Mouse (Mus musculus): ENCODE measurements around the gene Slc7a6. TPM values are rescaled to one million over a fixed set of nuclear protein-coding genes. Genes with fewer than 3 reads are reported as not detected.
"Not testable (repeated sequence)": the region's sequence is repeated elsewhere in the genome, so short reads cannot be mapped to it uniquely, and the experiment has no call there.

The Slc7a6 gene
- polyA plus RNA-seq, 1 experiment from 2014 or later = 77.2 TPM

DNA sequence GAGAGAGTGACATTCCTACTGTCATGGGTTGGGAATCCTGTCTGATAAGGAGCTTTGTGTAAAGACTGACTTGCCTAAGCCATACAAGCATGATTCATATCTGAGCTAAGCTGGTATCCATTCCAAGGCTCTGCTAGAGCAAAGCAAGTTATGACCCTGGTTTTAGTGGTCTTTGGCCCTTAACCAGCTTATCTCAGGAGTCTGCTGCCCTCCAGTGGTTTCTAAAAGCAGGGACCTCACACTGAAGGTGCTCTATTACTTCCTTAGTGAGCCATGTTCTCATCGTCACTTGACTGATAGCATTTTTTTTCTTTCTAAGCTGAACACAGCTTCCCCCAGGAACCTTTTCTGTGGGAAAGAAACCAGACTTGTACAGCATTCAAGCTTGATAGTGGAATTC is 30.1 kb downstream of the Slc7a6 start:
- peaks cover 94% of the 10 kb centered on the region for H3K36me3 ChIP-seq (ENCODE audit: poor library complexity, severe bottlenecking)
- H3K9ac ChIP-seq = no peak overlapping the region
- WGBS = 0% methylated on average over 1 of the region's 1 CpGs
- H3K27ac ChIP-seq = no peak overlapping the region
- no peak overlapping the region for H3K4me3 ChIP-seq
- no peak for ATAC-seq
- no peaks in the 10 kb centered on the region for H3K9me3 ChIP-seq (replicated peaks)
- H3K4me1 ChIP-seq = no peaks in the 10 kb centered on the region
- no peaks in the 10 kb centered on the region for H3K27me3 ChIP-seq
- H3K4me2 ChIP-seq = no peak overlapping the region

DNA sequence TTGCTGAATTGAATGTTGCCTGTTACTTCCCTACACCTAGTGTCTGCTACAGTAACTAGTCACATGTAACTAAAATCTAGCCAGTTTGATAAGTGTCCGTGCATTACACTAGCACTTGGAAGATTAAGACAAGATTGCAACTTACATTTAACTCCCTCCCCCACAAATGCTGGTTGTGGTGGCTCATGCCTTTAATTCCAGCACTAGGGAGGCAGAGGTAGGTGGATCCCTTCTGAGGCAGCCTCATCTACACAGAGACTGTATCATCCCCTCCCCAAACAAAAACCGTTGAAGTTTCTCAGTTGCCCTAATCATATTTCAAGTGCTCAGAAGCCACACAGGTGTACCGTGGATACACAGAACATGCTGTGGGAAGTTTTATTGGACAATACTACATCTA is 30.9 kb downstream of the Slc7a6 start:
- not testable (repeated sequence) for H3K27ac ChIP-seq; H3K4me3 ChIP-seq; H3K27me3 ChIP-seq; H3K9me3 ChIP-seq (replicated peaks); H3K4me1 ChIP-seq; H3K9ac ChIP-seq; ATAC-seq; H3K4me2 ChIP-seq
- 92% methylated on average over 3 of the region's 3 CpGs for WGBS
- H3K36me3 ChIP-seq (ENCODE audit: poor library complexity, severe bottlenecking) = peaks cover 93% of the 10 kb centered on the region

DNA sequence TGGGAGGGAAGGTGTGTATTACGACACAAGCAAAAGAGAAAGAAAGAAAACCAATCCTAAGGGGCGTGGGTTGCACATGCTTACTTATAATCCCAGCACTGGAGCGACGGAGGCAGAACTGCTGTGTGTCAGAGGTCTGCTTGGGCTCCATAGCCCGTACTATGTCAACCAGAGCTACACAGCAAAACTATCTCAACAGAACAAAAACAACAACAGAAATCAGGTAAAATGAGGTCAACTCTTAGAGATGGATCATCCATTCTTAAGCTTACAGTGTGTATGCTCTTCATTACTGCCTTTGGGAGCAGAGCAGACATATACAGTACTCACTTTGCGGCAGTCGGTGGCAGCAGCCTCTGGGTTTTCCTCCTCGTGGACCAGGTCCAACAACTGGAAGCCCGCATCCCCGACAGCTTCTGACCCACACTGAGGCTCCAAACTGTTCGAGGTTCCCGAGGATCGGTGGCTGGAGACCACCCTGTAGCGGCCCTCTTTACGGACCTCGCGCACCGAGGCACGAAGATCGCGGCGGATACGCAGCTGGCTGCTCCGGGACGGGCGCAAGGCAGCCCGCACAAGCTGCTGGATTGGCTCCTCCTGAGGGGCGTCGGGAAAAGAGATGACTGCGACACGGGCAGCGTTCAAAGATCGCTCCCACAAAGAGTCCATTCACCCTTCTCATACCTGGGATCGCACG is 41.5 kb downstream of the Slc7a6 start:
- ATAC-seq = peak; percentile 79
- no peaks in the 10 kb centered on the region for H3K27me3 ChIP-seq

DNA sequence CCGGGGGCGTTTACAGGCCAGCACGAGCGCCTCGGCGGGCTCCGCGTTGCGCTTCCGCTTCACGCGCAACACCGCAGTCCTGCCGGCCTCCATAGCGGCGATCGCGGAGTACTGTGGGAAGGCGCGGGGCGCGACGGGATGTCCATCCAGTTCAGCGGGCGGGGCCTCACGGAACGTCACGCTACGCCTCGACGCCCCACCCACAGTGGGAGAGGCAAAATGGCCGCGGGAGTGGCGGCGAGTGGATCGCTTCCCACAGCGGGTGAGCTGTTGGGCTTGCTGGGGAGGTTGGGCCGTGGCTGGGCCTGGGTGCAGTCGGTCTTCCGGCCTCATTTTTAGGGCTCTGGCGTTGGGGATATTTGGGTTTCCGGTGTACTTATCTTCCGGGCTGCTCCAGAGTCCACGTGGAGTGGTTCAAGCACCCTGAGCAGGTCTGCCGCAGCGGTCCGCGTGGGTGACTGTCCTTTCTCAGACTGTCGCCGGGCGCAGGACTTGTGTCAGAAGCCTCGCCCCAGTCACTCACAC is 42.2 kb downstream of the Slc7a6 start, which contains the start of the genes Slc7a6os and Prmt7:
Gene Slc7a6os, minus strand, starts transcription at position 115 of the 525 bp plus-strand sequence.
Gene Prmt7, plus strand, starts transcription at position 116 of the 525 bp plus-strand sequence.
- peak; percentile 99 for ATAC-seq
- H3K27me3 ChIP-seq = no peaks in the 10 kb centered on the region
- H3K9me3 ChIP-seq (replicated peaks) = no peaks in the 10 kb centered on the region
- H3K9ac ChIP-seq = peak within 1 kb of the TSS; percentile 92
- peak within 1 kb of the TSS; percentile 86 for H3K4me3 ChIP-seq
- H3K36me3 ChIP-seq (ENCODE audit: poor library complexity, severe bottlenecking) = peaks cover 51% of the 10 kb centered on the region
- H3K4me2 ChIP-seq = peak within 1 kb of the TSS; percentile 86
- peaks cover 20% of the 10 kb centered on the region for H3K4me1 ChIP-seq
- under 1% methylated on average over 52 of the region's 52 CpGs for WGBS
- H3K27ac ChIP-seq = peak within 1 kb of the TSS; percentile 94

More for the DNA sequence above, 41.5 kb downstream of the Slc7a6 start:
- peaks cover 50% of the 10 kb centered on the region for H3K36me3 ChIP-seq (ENCODE audit: poor library complexity, severe bottlenecking)
- peak overlapping the region; percentile 94 for H3K27ac ChIP-seq
- H3K9me3 ChIP-seq (replicated peaks) = no peaks in the 10 kb centered on the region
- peak overlapping the region; percentile 86 for H3K4me3 ChIP-seq
- WGBS = under 1% methylated on average over 35 of the region's 35 CpGs
- peaks cover 20% of the 10 kb centered on the region for H3K4me1 ChIP-seq
- H3K9ac ChIP-seq = peak overlapping the region; percentile 92
- H3K4me2 ChIP-seq = peak overlapping the region; percentile 86

DNA sequence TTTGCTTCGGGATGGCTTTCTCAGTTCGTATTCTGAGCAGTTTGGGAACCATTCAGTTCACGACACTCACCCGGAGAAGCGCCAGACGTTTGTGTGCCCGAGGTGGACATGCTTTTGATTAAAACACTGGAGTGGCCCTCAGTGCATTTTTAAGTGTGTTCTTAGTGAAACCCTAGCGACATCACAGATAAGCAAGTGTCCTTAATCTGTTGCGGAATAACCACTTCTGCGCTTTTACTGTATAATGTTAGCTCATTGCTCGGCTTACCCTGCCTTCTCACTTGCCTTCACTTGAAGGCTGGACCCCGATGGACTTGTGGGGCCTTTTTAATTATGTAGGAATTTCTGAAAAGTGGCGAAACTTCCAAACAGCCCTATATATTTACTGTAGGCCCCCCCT is 42.8 kb downstream of the Slc7a6 start:
- Histone ChIP-seq H3K9me3 (replicated peaks) (no peaks in the 10 kb centered on the region), H3K27me3 (no peaks in the 10 kb centered on the region), H3K4me1 (peaks cover 20% of the 10 kb centered on the region), H3K4me3 (peak overlapping the region; percentile 86), H3K9ac (peak overlapping the region; percentile 92), H3K27ac (peak overlapping the region; percentile 94), H3K36me3 (ENCODE audit: poor library complexity, severe bottlenecking) (peaks cover 53% of the 10 kb centered on the region), H3K4me2 (peak overlapping the region; percentile 86)
- no peak for ATAC-seq
- WGBS = 5% methylated on average over 13 of the region's 13 CpGs

DNA sequence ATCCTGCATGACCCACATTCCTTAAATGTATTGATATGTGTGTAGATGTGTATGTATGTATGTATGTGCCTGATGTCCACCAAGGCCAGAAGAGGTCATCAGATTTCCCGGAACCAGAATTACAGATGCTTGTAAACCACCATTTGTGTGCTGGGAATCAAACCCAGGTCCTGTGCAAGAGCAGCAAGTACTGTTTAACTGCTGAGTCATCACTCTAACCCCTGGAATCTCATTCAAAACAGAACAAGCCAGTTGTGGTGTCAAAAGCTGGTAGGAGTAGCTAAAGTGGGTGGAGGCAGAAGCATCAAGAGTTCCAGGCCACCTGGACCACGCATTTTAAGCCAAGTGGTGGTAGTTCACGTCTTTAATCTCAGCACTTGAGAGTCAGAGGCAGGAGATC is 45.3 kb downstream of the Slc7a6 start:
- no peak for ATAC-seq
- H3K4me3 ChIP-seq = no peak overlapping the region
- peaks cover 16% of the 10 kb centered on the region for H3K4me1 ChIP-seq
- H3K4me2 ChIP-seq = no peak overlapping the region
- H3K27me3 ChIP-seq = no peaks in the 10 kb centered on the region
- no peak overlapping the region for H3K9ac ChIP-seq
- H3K9me3 ChIP-seq (replicated peaks) = no peaks in the 10 kb centered on the region
- 91% methylated on average over 3 of the region's 3 CpGs for WGBS
- H3K36me3 ChIP-seq (ENCODE audit: poor library complexity, severe bottlenecking) = peaks cover 62% of the 10 kb centered on the region
- H3K27ac ChIP-seq = no peak overlapping the region

DNA sequence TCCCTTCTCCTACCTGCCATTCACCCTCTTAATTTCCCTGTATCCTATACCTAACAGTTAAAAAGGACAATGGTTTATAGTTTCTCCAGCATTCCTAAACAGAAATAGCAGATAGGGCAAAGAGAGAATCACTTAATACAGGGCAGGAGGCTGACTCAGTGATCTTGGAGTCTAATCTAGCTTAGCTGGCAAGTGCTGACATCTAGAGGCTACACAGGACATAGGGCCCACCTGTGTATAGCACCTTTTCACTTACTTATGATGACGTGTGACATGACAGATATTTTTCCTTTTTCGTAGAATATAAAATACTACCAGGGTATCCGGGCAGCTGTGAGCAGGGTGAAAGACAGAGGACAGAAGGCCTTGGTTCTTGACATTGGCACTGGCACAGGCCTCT is 51.0 kb downstream of the Slc7a6 start:
- Histone ChIP-seq H3K4me2 (no peak overlapping the region), H3K9me3 (replicated peaks) (no peaks in the 10 kb centered on the region), H3K9ac (no peak overlapping the region), H3K27ac (no peak overlapping the region), H3K4me1 (no peaks in the 10 kb centered on the region), H3K27me3 (no peaks in the 10 kb centered on the region), H3K4me3 (no peak overlapping the region), H3K36me3 (ENCODE audit: poor library complexity, severe bottlenecking) (peaks cover 93% of the 10 kb centered on the region)
- WGBS = 91% methylated on average over 3 of the region's 3 CpGs
- ATAC-seq = no peak

DNA sequence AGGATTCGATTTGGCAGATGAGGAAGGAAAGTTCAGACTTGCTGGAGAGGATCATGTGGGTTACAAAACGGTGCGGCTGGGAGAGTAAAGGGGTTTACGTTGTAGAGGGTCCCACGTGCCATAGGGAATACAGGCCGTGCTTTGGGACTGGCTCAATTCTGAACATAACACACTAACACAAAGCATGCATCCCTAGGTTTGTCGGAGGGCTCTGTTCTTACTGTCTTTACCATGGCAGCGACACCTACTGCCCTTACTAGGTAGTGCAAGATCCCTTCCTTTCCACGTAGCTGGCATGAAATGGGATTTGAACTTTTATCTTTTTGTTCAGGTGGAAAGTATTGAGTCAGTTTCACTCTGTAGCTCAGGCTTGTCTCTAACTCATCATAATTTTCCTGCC is 57.9 kb downstream of the Slc7a6 start:
- no peak for ATAC-seq
- no peaks in the 10 kb centered on the region for H3K4me1 ChIP-seq
- H3K4me2 ChIP-seq = no peak overlapping the region
- 43% methylated on average over 9 of the region's 9 CpGs for whole genome bisulfite sequencing
- no peak overlapping the region for H3K9ac ChIP-seq
- peaks cover 86% of the 10 kb centered on the region for H3K36me3 ChIP-seq (ENCODE audit: poor library complexity, severe bottlenecking)
- no peak overlapping the region for H3K27ac ChIP-seq
- H3K9me3 ChIP-seq (replicated peaks) = no peaks in the 10 kb centered on the region
- no peaks in the 10 kb centered on the region for H3K27me3 ChIP-seq
- H3K4me3 ChIP-seq = no peak overlapping the region

DNA sequence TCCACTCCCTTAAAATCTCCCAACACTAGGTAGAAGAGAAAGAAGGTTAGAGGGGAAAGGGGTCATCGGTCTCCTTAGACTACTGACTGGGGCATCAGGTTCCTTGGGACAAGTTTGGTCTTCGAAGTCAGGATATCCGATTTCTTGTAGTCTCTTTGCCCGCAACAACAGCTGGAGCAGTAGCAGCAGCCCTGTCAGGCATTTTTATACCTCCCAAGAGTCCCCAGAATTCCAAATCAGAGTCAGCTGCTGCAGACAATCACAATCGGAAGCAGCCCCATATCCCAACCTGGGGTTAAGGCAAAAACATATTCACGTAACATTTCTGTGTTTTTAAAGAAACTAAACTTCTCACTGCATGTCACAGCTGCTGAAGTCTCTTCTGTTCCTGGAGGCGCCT is 62.9 kb downstream of the Slc7a6 start:
- no peak for ATAC-seq
- Histone ChIP-seq H3K9me3 (replicated peaks) (no peaks in the 10 kb centered on the region), H3K27ac (no peak overlapping the region), H3K4me2 (no peak overlapping the region), H3K9ac (no peak overlapping the region), H3K36me3 (ENCODE audit: poor library complexity, severe bottlenecking) (peaks cover 71% of the 10 kb centered on the region), H3K4me3 (no peak overlapping the region), H3K4me1 (no peaks in the 10 kb centered on the region), H3K27me3 (no peaks in the 10 kb centered on the region)
- 96% methylated on average over 7 of the region's 7 CpGs for WGBS

DNA sequence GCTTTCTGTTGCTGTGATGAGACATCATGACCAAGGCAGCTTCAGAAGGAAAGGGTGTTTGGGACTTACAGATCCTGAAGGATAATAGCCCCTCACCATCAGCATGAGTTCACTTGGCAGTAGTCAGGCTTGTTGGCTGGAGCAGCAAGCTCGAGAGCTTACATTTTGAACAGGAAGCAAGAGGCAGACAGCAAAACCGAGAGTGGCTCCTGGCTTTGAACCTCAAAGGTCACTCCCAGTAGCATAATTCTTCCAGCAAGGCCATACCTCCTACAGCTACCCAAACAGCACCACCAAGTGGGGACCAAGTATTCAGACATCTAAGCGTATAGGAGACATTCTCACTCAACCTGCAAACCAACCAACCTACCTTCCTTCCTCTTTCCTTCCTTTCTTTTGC is 64.1 kb downstream of the Slc7a6 start:
- Histone ChIP-seq H3K4me3 (no peak overlapping the region), H3K4me1 (no peaks in the 10 kb centered on the region), H3K4me2 (no peak overlapping the region), H3K27me3 (no peaks in the 10 kb centered on the region), H3K36me3 (ENCODE audit: poor library complexity, severe bottlenecking) (peaks cover 74% of the 10 kb centered on the region), H3K27ac (no peak overlapping the region), H3K9ac (no peak overlapping the region), H3K9me3 (replicated peaks) (no peaks in the 10 kb centered on the region)
- ATAC-seq = no peak
- 87% methylated on average over 3 of the region's 3 CpGs for WGBS

DNA sequence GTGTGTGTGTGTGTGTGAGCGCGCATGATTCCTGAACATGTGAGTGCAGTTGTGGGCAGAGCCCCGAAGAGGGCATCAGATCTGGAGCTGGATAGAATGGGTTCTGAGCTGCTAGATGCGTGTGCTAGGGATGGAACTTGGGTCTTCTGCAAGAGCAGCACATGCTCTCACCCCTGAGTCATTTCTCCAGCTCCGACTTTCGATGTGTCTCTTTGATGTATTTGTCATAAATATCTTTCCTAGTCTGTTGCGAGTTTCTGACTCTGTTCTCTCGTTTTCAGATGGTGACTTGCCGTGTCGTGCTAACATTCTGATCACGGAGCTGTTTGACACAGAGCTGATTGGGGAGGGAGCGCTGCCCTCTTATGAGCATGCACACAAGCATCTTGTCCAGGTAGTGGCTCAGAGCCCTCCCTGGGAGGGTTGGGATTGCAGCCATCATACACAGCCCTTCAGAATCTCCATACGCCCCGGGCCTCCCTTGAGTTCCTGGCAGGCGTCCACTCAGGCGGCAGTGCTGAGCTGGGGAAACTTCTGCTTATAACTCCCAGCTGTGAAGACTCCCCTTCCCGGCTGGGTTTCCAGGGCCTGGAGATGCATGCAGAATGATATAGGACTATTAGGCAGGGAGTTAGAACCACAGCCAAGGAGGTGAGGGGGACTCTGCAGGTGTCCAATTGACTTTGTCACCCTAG is 66.1 kb downstream of the Slc7a6 start:
- Histone ChIP-seq H3K4me2 (no peak overlapping the region), H3K4me1 (no peaks in the 10 kb centered on the region), H3K9me3 (replicated peaks) (no peaks in the 10 kb centered on the region), H3K36me3 (ENCODE audit: poor library complexity, severe bottlenecking) (peaks cover 71% of the 10 kb centered on the region), H3K9ac (no peak overlapping the region), H3K4me3 (no peak overlapping the region), H3K27me3 (no peaks in the 10 kb centered on the region), H3K27ac (no peak overlapping the region)
- no peak for ATAC-seq
- 91% methylated on average over 17 of the region's 17 CpGs for WGBS

DNA sequence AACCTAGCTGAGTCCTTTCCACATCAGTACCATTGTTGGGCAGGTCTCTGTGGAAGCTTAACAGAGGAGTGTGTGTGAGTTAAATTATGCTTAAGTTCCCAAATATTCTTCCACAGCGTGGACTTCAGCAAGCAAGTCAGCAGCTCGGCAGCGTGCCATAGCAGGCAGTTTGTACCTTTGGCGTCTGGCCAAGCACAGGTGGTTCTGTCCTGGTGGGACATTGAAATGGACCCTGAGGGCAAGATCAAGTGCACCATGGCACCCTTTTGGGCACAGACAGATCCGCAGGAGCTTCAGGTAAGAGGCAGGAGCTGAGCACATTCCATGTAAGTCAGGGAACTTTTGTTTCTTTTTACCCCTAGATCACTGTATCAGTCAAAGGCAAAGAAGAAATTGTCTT is 68.4 kb downstream of the Slc7a6 start:
- H3K9ac ChIP-seq = no peak overlapping the region
- H3K4me2 ChIP-seq = no peak overlapping the region
- H3K9me3 ChIP-seq (replicated peaks) = no peaks in the 10 kb centered on the region
- no peak overlapping the region for H3K27ac ChIP-seq
- peaks cover 71% of the 10 kb centered on the region for H3K36me3 ChIP-seq (ENCODE audit: poor library complexity, severe bottlenecking)
- no peaks in the 10 kb centered on the region for H3K4me1 ChIP-seq
- 86% methylated on average over 5 of the region's 5 CpGs for WGBS
- H3K4me3 ChIP-seq = no peak overlapping the region
- no peaks in the 10 kb centered on the region for H3K27me3 ChIP-seq
- ATAC-seq = no peak

Data from forebrain, embryonic 13.5 days (tissue).